Mouse (Mus musculus): ENCODE measurements at regions not wholly inside any gene's neighbourhood (a gene's known extent, or its start where the extent isn't known, plus 50 kb on each side); places are given as distances from the start of the nearest gene placed in this dataset.
A peak's percentile ranks its signal among the peaks of the same experiment; 100 is the strongest.

DNA sequence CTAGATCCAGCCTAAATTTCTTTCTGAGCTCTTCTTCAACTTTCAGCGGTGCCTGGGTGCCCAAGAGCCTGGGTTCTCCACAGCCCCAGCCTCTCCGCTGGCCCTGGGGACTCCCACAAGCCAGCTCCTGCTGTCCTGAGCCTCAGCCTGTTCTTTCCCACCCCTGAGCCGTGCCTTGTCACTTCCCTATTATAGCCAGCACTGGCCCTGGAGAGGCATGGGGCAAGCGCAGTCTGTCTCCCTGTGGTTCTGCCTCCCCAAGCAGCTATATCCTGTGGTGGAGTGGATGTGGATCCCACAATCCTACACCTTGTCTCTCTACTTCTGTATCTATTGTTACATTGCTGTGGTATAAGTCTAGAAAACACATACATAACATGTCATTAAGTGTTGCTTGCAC lies 128.6 kb upstream of the Hgf start:
- DNase-seq (ENCODE audit: low spot score): no peak

DNA sequence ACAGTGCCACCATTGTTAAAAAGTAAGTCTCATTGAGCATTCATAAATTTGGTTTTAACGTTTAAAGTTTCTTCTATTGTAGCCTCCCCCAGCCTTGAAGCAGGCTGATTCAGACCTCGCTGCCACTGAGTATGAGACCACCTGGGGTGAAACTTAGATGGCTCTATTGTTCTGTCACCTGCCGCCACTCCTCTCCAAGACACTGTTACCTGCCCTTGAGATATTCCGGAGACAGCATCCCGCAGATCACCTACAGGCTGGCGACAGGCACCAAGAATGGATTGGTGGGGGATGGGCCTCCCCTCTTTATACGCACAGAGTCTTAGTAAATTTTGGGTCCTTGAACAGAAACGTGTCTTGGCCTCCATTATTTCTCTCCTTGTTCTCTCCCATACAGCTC lies 128.0 kb upstream of the Hgf start:
- no peak for DNase-seq (ENCODE audit: low spot score)

DNA sequence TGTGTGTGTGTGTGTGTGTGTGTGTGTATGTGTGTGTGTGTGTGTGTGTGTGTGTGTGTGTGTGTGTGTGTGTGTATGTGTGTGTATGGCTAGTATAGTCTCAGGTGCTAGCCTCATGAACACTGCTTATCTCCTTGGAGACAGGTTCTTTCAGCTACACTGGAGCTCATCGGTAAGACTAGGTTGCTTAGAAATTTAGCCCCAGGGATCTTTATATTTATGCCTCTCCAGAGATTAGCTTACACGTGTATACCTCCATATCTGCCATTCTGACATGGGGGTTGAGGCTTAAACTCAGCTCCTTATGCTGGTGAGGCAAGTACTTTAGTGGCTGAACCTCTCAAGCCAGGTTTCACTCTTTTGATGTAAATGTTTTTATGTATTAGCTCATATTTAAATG lies 127.0 kb upstream of the Hgf start:
- no peak for DNase-seq (ENCODE audit: low spot score)

DNA sequence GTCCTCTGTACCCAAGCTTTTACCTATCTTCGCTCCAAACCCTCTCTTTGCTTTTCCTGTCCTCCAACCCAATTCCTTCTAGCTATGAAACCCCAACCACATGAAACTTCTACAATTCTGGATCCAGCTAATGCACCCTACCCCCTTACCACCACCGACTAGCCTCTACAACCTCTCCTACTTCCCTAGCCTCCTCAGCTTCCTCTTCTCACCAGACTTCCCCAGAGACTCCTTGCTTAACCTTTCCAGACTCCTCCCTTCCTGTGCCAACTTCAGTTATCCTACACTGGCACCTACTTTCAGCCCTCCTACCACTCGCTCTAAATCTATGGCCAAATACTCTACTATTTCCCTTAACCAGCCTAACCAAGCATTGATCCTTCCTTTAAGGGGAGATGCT lies 118.7 kb upstream of the Hgf start:
- DNase-seq (ENCODE audit: low spot score): no peak

GRCm38 (mm10) chr5:16445056-16445455 lies 108.2 kb upstream of the Hgf start:
- DNase-seq (ENCODE audit: low spot score): no peak

DNA sequence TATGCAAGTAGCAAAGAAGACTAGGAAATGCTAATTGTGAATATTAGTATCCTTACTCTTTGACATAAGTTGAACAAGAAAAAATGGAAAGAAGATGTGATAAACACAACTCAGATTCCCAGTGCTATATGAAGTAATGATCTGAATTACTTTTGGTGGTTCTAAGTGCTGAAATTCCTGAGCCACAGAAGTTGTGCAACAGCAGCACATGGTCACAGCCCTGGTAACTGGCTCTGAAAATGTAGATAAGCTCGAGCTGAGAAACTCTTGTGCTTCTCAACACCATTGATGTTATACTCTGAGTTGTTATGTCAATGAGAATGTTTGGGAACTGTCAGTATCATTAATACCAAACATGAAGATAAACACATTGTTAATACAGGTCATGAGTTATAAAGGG lies 106.3 kb upstream of the Hgf start:
- DNase-seq (ENCODE audit: low spot score): no peak

- no peak for DNase-seq (ENCODE audit: low spot score)
Observed at GRCm38 (mm10) chr5:16461795-16462194, 91.5 kb upstream of the Hgf start.

DNA sequence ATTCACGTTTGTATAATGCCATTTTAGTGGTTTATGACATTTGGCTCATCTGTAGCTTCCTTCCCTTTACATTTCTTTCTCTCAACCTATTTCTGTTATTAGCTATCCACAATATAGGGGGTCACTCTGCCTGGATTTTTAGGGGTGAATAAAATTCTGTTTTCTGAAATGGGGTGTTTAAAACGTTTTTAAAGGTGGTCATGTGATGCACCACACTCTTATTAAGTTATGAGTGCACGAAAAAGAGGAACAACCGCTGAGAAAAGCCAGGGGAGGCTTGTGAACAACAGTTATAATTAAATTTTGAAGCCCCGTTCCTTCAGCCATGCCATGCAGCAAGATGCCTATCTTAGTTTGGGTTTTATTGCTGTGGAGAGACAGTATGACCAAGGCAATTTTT lies 87.0 kb upstream of the Hgf start:
- no peak for DNase-seq (ENCODE audit: low spot score)

DNA sequence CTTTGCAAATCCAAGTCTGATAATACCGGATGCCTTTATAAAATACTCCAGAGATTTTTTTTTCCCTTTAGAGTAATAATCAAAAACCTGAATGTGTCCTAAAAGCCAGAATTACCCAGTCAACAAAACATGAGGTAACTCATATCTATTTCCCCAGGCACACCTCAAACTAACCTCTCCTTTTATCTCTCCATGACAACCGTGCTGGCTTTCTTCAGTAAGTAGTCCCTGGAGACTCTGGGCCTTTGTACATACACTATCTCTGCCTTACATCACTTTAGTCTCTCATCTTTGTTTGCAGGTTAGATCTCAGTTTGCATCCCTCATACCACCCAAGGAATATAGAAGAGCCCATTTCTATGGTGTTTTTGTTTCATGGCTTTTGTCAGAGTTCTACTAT lies 84.7 kb upstream of the Hgf start:
- no peak for DNase-seq (ENCODE audit: low spot score)

GRCm38 (mm10) chr5:16469221-16469620 lies 84.1 kb upstream of the Hgf start:
- no peak for DNase-seq (ENCODE audit: low spot score)

GRCm38 (mm10) chr5:16469644-16470275 lies 83.5 kb upstream of the Hgf start:
- peak; percentile 5 for DNase-seq (ENCODE audit: low spot score)

DNA sequence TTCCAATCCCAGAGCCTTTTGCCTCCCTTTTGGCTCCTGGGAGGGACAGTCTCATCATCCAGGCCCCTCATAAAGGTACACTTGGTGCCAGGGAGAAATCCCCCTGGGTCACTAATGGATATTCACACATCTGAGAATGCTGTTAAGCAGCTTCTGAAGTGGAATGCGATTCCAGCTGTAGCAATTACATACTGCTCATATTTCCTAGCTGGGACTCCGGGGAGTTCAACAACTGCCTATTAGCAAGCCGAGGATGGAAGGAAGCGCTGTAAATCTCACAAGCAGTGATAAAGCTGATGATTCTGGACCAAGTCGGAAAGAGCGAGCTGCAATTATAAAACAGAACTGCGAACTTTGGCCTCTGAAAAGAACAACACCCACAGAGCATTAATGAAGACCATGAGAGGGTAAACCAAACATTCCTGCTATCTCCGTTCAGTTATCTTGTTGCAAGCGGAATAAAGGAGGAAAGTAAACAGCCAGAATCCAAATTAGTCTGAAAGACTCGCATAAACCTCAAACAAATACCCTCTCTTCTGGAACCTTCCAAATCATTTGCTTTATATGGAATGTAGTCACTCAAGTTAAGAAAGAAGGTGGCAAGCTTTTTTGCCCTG lies 82.8 kb upstream of the Hgf start:
- DNase-seq (ENCODE audit: low spot score): peak; percentile 24

DNA sequence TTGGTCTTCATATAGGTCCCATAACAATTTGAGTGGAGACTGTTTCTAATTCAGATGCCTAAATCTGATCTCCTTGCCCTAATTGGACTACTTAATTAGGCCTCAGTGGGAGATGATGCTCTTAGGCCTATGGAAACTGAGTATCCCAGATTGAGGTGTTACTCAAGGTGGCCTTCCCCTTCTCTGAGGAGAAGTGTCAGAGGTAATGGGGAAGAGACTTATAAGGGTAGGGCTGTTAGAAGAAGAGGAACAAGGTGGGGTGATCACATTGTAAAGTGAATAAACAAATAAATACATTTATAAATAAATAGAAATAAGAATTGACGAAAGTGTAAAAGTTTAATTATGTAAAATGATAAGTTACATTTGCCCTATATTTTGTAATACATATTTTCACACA lies 65.3 kb upstream of the Hgf start:
- no peak for DNase-seq (ENCODE audit: low spot score)

GRCm38 (mm10) chr5:16489803-16490202 lies 63.5 kb upstream of the Hgf start:
- no peak for DNase-seq (ENCODE audit: low spot score)

DNA sequence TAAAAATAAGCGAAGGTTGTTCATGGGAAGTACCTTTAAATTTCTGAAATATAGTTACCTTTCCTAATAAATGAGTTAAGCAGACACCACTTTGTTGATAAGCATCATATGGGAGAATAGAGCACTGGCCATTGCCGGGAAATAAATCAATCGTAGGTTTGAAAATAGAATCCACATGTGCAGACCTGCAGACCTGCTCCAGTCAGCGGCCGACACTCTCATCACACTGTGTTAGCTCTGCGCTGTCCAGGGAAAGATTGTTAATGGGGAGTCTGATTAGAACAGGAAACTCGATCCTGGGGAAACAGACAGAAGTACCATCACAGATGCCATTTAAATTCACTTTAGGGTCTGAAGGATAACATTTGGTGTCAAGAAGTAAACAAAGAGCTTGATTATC lies 53.4 kb upstream of the Hgf start:
- DNase-seq (ENCODE audit: low spot score): no peak

All from retina, embryonic 14.5 days (tissue).